Mouse (Mus musculus) neural tube, embryonic 12.5 days (tissue): ENCODE measurements around the gene Tstd1. TPM values are rescaled to one million over a fixed set of nuclear protein-coding genes. Genes with fewer than 3 reads are reported as not detected.

Source experiments
- ATAC-seq: fragments of 200-750 bp; cut with Nextera tagmentation; 2 replicates; pipeline ENCODE4 v1.8.0; 2017; ENCODE audit warnings: low read depth, mild to moderate bottlenecking, moderate TSS enrichment, moderate library complexity; ENCODE audit not compliant: low FRiP score
- H3K27ac ChIP-seq: fragments of 300-500 bp; sonication (generic); 2 replicates; pipeline ENCODE4 v1.5.1; 2016
- H3K27me3 ChIP-seq: fragments of 300-500 bp; sonication (generic); replicated peaks from 2 replicates; pipeline ENCODE4 v1.6.1; 2016; ENCODE audit warnings: mild to moderate bottlenecking
- H3K36me3 ChIP-seq: fragments of 300-500 bp; sonication (generic); 2 replicates; pipeline ENCODE4 v1.6.1; 2016; ENCODE audit warnings: mild to moderate bottlenecking
- H3K4me1 ChIP-seq: fragments of 300-500 bp; sonication (generic); 2 replicates; pipeline ENCODE4 v1.6.1; 2016
- H3K4me2 ChIP-seq: fragments of 300-500 bp; sonication (generic); replicated peaks from 2 replicates; pipeline ENCODE4 v1.6.1; 2016; ENCODE audit warnings: mild to moderate bottlenecking
- H3K4me3 ChIP-seq: fragments of 300-500 bp; sonication (generic); 2 replicates; pipeline ENCODE4 v1.5.1; 2016
- H3K9ac ChIP-seq: fragments of 300-500 bp; sonication (generic); 2 replicates; pipeline ENCODE4 v1.6.1; 2016; ENCODE audit warnings: mild to moderate bottlenecking
- H3K9me3 ChIP-seq: fragments of 300-500 bp; sonication (generic); 2 replicates; pipeline ENCODE4 v1.6.1; 2016; ENCODE audit warnings: mild to moderate bottlenecking
- WGBS: fragments of 180-500 bp; shearing (Covaris S2); methylation state at CpG from one replicate; pipeline ENCODE4 v1.1.7; 2016; 5-methylcytosine and 5-hydroxymethylcytosine counted together
- polyA plus RNA-seq: library from polyadenylated mRNA; unstranded; fragments of >200 nt; fragmentation: Nextera tagmentation; extraction: Ambion mirVana; gene quantifications from 2 replicates; pipeline ENCODE4 v1.2.1, GENCODE M21; 2016

Tstd1 gene
- polyA plus RNA-seq = 9.2 and 10.3 TPM in 2 replicates

DNA sequence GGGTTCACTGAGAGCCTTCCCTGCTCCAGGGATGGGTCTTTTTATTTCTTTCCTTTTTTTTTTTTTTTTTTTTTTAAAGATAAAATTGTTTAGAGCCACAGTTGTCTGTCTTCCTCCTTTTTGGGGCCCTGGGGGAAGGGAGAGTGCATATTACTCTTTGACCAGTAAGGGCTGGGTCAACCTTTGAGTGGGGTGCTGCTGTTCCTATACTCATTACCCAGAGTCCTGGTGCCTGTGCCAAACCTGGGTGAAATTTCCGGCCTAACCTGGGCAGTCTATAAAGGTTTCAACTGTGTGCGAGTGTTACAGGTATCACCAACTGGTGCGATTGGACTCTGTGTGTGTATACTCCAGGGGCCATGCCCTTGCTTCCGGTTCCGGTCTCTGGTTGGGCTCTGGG, at the start of gene Tstd1:
Gene Tstd1 (plus strand): TSS at position 213 of the 400 bp plus-strand sequence.
- no peaks in the 10 kb centered on the region for H3K27me3 ChIP-seq
- no peak within 1 kb of the TSS for H3K4me3 ChIP-seq
- no peak within 1 kb of the TSS for H3K27ac ChIP-seq
- peaks cover 69% of the 10 kb centered on the region for H3K36me3 ChIP-seq
- peaks cover 6% of the 10 kb centered on the region for H3K4me1 ChIP-seq
- no peaks in the 10 kb centered on the region for H3K9me3 ChIP-seq
- H3K4me2 ChIP-seq = no peak within 1 kb of the TSS
- WGBS = 92% methylated on average over 5 of the region's 5 CpGs
- ATAC-seq = no peak
- no peak within 1 kb of the TSS for H3K9ac ChIP-seq

DNA sequence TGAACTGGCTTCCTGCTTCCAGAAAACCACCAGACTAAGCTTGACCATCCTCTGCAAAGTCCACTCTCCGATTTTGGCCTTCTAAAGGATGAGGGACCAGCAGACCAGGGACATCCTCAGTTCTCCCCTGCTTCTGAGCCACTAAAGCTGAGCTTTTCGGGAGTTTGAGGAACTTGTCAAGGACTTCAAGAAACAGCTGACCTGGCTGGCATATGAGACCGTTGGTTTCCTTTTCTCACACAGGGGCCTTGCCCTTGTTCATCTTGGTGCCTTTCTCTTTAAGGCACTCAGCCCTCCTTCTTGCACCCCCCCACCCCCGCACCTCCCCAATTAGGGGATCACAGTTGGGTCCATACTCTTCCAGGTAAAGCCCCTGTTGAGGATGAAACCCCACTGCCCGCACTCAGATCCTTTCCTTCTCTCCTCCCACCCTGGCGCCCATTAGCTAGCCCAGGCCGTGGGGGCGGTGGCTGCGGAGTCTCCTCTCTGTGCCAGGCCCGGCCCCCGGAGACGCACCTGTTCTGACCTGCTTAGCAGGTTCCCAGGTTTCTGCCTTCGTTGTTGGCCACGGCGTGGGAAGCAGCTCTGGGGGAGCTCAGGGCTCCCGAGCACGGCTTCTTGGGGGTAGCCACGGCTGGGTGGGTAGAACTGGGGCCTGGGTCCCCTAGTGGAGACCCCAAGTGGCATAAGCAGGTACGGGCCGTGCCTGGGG, 48.7 kb upstream of the Tstd1 start, which contains the start of gene Nectin4:
Gene Nectin4 (plus strand): TSS at position 255 of the 712 bp plus-strand sequence.
- Histone ChIP-seq H3K9me3 (no peaks in the 10 kb centered on the region), H3K4me2 (no peak within 1 kb of the TSS), H3K27ac (no peak within 1 kb of the TSS), H3K4me1 (peaks cover 5% of the 10 kb centered on the region; the same call in 1 of the 2 replicates), H3K27me3 (no peaks in the 10 kb centered on the region), H3K9ac (no peak within 1 kb of the TSS), H3K4me3 (no peak within 1 kb of the TSS), H3K36me3 (no peaks in the 10 kb centered on the region)
- WGBS = 42% methylated on average over 20 of the region's 20 CpGs
- no peak for ATAC-seq

DNA sequence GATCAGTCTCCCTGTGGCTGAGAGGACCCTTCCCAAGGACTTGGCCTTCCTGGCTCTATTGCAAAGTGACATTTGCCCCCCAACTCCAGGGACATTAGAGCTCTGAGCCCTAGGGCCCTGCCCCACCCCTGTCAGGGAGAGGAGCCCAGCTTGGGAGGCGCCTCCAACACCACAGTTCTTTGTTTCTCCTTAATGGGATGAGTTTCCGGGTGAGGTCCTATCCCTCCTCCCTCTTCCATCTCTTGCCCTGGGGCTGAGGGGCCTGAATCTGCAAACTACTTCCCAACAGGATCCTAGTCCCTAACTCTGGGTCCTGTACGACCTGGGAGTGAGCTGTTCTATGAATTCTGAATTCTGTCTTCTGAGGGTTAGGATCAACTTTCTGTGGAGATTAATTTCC, 45.8 kb upstream of the Tstd1 start:
- ATAC-seq = no peak
- Histone ChIP-seq H3K4me1 (peaks cover 5% of the 10 kb centered on the region; the same call in 1 of the 2 replicates), H3K36me3 (no peaks in the 10 kb centered on the region), H3K27ac (no peak overlapping the region), H3K4me3 (no peak overlapping the region), H3K27me3 (no peaks in the 10 kb centered on the region), H3K9me3 (no peaks in the 10 kb centered on the region), H3K4me2 (no peak overlapping the region), H3K9ac (no peak overlapping the region)
- WGBS = 56% methylated on average over 3 of the region's 3 CpGs

DNA sequence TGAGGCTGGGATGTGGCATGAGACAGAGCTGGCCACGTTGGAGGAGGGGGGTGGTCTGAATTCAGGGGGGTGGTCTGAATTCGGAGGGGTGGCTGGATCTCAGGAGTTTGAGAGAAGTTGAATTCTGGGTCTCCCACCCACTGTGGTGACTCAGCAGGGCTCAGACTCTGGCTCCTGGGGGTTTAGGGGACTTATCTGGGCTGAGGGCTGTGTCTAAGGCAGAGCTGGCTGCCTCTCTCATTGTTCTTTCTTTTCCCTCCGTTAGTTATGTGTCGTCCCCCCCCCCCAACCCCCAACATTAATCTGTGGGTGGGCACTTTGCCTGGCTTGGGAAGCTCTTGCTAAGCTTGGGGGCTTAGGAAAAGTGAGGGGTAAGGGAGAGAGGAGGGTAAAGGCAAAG, 44.7 kb upstream of the Tstd1 start:
- Histone ChIP-seq H3K4me2 (no peak overlapping the region), H3K9me3 (no peaks in the 10 kb centered on the region), H3K27me3 (no peaks in the 10 kb centered on the region; the same call in 1 of the 2 replicates), H3K4me3 (no peak overlapping the region), H3K4me1 (peaks cover 5% of the 10 kb centered on the region; the same call in 1 of the 2 replicates), H3K36me3 (no peaks in the 10 kb centered on the region), H3K9ac (no peak overlapping the region), H3K27ac (no peak overlapping the region)
- 10% methylated on average over 2 of the region's 4 CpGs for WGBS
- no peak for ATAC-seq

DNA sequence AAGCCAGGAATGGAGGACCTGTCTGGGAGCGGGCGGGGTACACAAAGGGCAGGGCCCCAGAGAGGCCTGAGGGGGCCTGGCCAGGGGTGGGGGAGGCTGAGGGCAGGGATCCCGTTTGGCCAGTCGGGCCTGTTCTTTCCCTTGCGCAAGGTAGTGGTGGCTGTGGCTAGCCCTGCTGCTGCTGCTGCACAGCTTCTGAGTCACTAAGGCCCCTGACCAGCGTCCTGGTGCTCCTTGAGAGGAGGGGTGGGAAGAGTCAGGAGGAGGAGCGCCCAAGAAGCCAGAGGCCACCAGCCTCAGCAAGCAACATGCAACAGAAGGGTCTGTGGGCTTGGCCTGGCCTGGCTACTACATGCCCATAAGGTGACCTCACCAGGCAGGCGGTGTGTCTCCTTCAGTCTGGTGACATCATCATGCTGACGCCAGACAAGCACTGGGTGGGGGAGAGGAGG, 43.0 kb upstream of the Tstd1 start:
- no peak overlapping the region for H3K27ac ChIP-seq
- no peaks in the 10 kb centered on the region for H3K36me3 ChIP-seq
- no peak for ATAC-seq
- no peak overlapping the region for H3K9ac ChIP-seq
- H3K9me3 ChIP-seq = no peaks in the 10 kb centered on the region
- H3K27me3 ChIP-seq = peaks cover 11% of the 10 kb centered on the region; the same call in 1 of the 2 replicates
- no peak overlapping the region for H3K4me2 ChIP-seq
- H3K4me1 ChIP-seq = peaks cover 12% of the 10 kb centered on the region; the same call in 1 of the 2 replicates
- no peak overlapping the region for H3K4me3 ChIP-seq
- 63% methylated on average over 9 of the region's 9 CpGs for WGBS

DNA sequence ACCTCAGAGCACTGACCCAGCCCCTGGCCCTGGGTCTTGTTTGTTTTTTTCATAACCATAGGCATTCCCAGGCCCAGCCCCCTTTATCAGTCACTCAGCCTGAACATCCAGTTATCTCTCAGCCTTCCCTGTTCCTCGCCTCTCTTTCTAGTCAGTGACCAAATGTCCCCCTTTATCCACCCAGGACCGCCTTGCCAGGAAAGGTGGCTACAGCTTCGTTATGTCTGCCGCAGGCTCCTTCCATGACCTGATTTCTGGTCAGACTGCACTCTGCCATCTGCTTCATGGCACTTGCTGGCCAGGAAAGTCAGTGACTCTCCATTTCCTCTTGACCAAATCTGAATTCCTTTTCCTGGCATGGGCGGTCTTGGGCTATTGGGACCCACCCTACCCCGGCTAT, 40.4 kb upstream of the Tstd1 start:
- peaks cover 11% of the 10 kb centered on the region; the same call in 1 of the 2 replicates for H3K27me3 ChIP-seq
- no peak overlapping the region for H3K4me3 ChIP-seq
- no peak overlapping the region for H3K27ac ChIP-seq
- H3K9ac ChIP-seq = no peak overlapping the region
- peaks cover 12% of the 10 kb centered on the region; the same call in 1 of the 2 replicates for H3K4me1 ChIP-seq
- H3K4me2 ChIP-seq = no peak overlapping the region
- WGBS = 86% methylated on average over 6 of the region's 6 CpGs
- ATAC-seq = no peak
- H3K9me3 ChIP-seq = no peaks in the 10 kb centered on the region
- no peaks in the 10 kb centered on the region for H3K36me3 ChIP-seq

DNA sequence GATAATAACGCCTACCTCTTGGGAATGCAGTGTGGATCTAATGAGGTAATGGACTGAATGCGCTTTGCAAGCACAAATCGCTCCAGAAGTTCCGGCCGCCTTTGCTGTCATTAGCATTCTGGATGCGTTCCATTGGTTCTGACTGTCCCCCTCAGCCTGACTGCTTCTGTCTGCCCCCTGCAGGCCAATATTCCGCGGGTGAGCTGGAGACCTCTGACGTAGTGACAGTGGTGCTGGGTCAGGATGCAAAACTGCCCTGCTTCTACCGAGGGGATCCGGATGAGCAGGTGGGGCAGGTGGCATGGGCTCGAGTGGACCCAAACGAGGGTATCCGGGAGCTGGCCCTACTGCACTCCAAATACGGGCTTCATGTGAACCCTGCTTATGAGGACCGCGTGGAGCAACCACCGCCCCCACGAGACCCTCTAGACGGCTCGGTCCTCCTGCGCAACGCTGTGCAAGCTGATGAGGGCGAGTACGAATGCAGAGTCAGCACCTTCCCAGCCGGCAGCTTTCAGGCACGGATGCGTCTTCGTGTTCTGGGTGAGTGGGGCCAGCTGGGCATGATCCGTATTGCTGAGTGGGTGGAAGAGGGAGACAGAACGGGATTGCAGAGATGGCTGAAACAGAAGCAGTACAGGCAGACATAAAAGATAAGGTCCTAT, 38.6 kb upstream of the Tstd1 start:
- WGBS = 3% methylated on average over 31 of the region's 31 CpGs
- Histone ChIP-seq H3K36me3 (no peaks in the 10 kb centered on the region), H3K27me3 (peaks cover 11% of the 10 kb centered on the region; the same call in 1 of the 2 replicates), H3K9ac (peak overlapping the region; percentile 26; the same call in 1 of the 2 replicates), H3K9me3 (no peaks in the 10 kb centered on the region), H3K4me3 (peak overlapping the region; percentile 25), H3K4me1 (peaks cover 7% of the 10 kb centered on the region; the same call in 1 of the 2 replicates), H3K27ac (no peak overlapping the region), H3K4me2 (peak overlapping the region; percentile 59)
- ATAC-seq = peak; percentile 80

DNA sequence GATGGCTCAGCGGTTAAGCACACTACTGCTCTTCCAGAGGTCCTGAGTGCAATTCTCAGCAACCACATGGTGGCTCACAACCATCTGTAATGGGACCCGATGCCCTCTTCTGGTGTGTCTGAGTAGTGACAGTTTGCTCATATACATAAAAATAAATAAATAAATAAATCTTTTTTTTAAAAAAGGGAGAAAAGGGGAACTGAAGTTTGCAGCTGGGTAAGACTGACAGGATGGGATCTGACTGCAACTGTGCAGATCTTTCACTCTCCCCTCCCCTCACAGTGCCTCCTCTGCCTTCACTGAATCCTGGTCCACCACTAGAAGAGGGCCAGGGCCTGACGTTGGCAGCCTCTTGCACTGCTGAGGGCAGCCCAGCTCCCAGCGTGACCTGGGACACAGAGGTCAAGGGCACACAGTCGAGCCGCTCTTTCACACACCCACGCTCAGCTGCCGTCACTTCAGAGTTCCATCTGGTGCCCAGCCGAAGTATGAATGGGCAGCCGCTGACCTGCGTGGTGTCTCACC, 36.5 kb upstream of the Tstd1 start:
- H3K4me2 ChIP-seq = no peak overlapping the region
- H3K36me3 ChIP-seq = no peaks in the 10 kb centered on the region
- H3K4me3 ChIP-seq = no peak overlapping the region
- peaks cover 7% of the 10 kb centered on the region; the same call in 1 of the 2 replicates for H3K4me1 ChIP-seq
- peaks cover 11% of the 10 kb centered on the region; the same call in 1 of the 2 replicates for H3K27me3 ChIP-seq
- no peak overlapping the region for H3K9ac ChIP-seq
- no peaks in the 10 kb centered on the region for H3K9me3 ChIP-seq
- no peak overlapping the region for H3K27ac ChIP-seq
- no peak for ATAC-seq
- 83% methylated on average over 11 of the region's 11 CpGs for WGBS

DNA sequence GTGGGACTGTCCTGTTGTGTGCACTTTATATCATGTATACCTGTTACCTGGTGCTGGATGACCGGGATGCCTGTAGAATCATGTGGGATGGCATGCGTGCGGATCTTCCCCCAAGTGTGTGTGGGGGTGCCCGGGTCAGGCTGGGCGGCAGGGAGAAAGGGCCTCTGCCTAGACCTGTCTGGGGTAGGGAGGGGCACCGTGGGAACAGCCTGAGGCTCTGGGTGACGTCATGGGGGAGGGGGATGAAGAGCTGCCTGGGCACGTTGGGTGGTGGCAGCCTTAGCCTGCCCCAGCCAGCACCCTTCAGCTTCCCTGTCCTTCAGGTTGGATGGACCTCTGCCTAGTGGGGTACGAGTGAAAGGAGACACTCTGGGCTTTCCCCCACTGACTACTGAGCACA, 34.3 kb upstream of the Tstd1 start:
- Histone ChIP-seq H3K27ac (no peak overlapping the region), H3K4me2 (no peak overlapping the region), H3K4me1 (peaks cover 7% of the 10 kb centered on the region; the same call in 1 of the 2 replicates), H3K9ac (no peak overlapping the region), H3K27me3 (peaks cover 9% of the 10 kb centered on the region; the same call in 1 of the 2 replicates), H3K4me3 (no peak overlapping the region), H3K36me3 (no peaks in the 10 kb centered on the region), H3K9me3 (no peaks in the 10 kb centered on the region)
- WGBS = 68% methylated on average over 9 of the region's 9 CpGs
- no peak for ATAC-seq

DNA sequence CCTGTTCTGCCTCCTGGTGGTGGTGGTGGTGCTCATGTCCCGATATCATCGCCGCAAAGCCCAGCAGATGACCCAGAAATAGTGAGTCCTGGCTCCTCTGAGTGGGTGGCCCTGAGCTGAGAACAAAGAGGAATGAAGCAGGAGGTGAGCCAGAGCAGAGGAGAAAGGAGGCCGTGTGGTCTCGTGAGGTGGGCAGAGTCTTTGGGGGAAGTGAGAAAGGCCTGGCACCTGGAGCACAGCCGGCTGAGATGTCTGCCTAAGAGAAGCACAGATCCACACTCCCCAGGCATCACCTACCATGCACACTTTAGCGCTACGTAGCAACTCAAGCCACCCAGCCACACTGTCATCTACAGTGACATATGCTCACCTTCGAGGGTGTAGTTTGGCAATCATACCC, 33.5 kb upstream of the Tstd1 start:
- peaks cover 4% of the 10 kb centered on the region; the same call in 1 of the 2 replicates for H3K27me3 ChIP-seq
- no peak overlapping the region for H3K4me2 ChIP-seq
- no peak overlapping the region for H3K27ac ChIP-seq
- H3K9ac ChIP-seq = no peak overlapping the region
- H3K4me1 ChIP-seq = peaks cover 2% of the 10 kb centered on the region; the same call in 1 of the 2 replicates
- no peaks in the 10 kb centered on the region for H3K9me3 ChIP-seq
- ATAC-seq = no peak
- H3K4me3 ChIP-seq = no peak overlapping the region
- no peaks in the 10 kb centered on the region for H3K36me3 ChIP-seq
- WGBS = 68% methylated on average over 9 of the region's 9 CpGs

DNA sequence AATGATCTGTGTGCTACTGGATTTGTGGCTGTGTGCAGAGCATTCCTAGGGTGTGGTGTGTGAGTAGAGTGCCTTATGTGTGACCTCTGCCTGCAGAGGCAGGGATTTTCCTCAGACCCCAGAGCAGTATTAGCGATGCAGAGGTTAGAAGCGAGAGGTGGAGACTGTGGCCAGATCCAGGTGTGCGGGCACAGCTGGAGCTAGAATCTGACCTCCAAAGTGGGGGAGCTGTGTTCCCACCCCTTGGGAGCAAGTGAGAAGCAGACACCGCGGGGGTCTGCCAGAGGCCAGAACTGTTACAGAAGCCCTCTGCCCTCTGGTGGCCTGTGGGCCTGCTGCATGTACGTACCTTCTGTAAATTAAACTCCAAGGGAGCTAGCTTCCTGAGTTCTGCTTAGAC, 31.6 kb upstream of the Tstd1 start:
- Histone ChIP-seq H3K9ac (no peak overlapping the region), H3K27ac (no peak overlapping the region), H3K4me1 (no peaks in the 10 kb centered on the region), H3K4me3 (no peak overlapping the region), H3K27me3 (no peaks in the 10 kb centered on the region), H3K36me3 (no peaks in the 10 kb centered on the region), H3K4me2 (no peak overlapping the region), H3K9me3 (no peaks in the 10 kb centered on the region)
- peak; percentile 35; the same call in 1 of the 2 replicates for ATAC-seq
- 23% methylated on average over 6 of the region's 6 CpGs for WGBS
